Mouse (Mus musculus) kidney, adult 11 months (tissue): ENCODE measurements around the gene Acsl6.
"Not testable (repeated sequence)": the region's sequence is repeated elsewhere in the genome, so short reads cannot be mapped to it uniquely, and the experiment has no call there.

ENCODE experiments used
- DNase-seq: peaks from one replicate; pipeline ENCODE4 v3.0.0; 2022

Gene Acsl6

DNA sequence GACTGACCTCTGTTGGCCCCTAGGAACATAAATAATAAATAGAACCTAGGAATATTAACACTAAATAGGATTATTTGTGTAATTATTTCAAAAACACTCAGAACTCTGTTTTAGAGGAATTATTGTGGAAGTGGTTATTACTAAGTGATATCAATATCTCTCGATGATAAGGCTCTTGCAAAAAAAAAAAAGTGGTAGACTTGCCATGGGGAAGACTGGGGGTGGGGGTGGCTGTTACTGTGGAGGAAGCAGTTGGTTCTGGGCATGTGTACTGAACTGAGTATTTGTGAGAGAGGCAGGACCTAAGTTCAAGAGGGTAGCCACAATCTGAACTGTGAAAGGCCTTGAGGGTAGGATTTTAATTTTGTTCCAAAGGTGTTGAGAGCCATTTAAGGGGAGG, 93.1 kb downstream of the Acsl6 start:
- no peak for DNase-seq

DNA sequence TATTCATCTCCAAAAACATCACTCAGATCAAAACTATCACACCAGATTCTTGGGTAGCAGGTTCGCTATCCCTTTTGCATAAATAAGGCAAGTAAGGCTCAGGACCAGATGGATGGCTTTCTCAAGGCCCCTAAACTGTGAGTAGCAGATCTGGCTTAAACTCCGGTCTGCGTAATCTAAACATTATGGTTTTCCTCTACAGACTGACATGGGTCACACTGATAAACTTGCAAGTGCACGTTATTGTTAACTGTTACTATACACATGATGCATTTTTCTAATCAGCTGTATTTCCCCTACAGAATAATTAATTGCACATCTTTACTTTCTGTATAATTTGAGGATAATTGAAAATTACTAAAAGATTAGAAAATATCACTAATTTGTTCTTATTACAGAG, 94.5 kb downstream of the Acsl6 start:
- DNase-seq: no peak

DNA sequence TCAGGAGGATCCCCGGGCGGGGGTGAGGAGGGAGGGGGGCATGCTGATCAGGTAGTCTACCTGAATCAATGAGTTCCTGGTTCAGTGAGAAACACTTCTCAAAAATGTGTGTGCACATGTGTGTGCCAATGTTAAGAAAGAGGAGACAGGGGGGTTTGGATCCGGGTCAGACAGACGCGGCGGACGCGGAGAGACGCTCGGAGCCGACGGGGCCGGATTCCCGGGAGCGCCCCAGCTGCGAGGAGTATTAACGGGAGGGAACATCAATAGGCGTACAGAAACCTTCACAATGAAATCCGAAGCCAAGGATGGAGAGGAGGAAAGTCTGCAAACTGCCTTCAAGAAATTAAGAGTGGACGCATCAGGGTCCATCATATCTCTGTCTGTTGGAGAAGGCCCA, 97.2 kb downstream of the Acsl6 start:
- DNase-seq: not testable (repeated sequence)

DNA sequence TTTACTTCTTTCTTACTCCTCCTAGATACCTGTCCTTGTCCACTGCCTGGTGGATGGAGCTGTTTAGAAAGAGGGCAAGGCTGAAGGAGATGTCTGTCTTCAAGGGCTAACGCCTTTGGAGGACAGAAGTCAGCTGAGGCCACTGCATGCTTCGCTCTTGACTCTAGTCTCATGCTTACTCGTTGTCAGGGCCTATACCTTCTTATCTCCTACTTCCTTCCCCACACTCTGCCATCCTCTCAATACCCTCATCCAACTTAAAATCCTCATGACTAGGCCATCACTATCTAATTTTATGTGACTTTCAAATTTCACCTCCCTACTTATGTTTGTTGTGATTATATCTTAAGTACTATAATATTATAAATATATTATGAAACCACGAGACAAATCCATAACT, 101.3 kb downstream of the Acsl6 start:
- DNase-seq: no peak

DNA sequence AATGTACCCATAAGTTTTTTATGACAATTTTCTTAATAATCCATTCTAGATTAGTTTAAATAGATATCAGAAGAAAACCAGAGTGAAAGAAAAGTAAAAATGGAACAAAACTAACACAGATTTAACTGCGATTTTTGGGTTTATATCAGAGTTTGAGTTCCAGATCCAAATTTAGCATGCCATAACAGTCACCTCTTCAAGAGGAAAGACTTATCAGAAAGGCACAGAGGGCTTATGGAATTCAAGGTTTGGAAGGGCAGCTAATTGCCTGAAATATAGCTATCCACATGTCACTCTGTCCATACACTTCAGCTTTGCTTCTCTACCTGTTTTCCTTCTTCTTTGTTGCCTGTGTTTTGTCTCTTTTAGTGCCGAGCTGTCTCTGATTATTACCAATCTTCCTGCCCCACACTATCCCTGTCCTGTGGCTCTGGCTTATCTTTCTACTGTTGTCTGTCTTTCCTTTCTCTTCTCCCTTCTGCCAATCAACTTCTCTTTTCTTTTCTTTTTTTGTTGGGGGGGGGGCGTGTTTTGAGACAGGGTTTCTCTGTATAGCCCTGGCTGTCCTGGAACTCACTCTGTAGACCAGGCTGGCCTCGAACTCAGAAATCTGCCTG, 103.4 kb downstream of the Acsl6 start:
- DNase-seq: no peak

GRCm38 (mm10) chr11:54410612-54411011, 107.0 kb downstream of the Acsl6 start:
- no peak for DNase-seq

GRCm38 (mm10) chr11:54413017-54413416, 109.4 kb downstream of the Acsl6 start:
- DNase-seq: no peak
